Mouse (Mus musculus): Measurements from ENCODE around the gene Rps21. TPM values are rescaled to one million over a fixed set of nuclear protein-coding genes. Genes with fewer than 3 reads are reported as not detected.

The Rps21 gene
- polyA plus RNA-seq (2014; fragmentation: Nextera tagmentation; extraction: Ambion mirVana), result 372 and 509 TPM in 2 replicates

GRCm38 (mm10) chr2:180257001-180257521 lies at the start of gene Rps21:
Rps21 (plus strand) TSS chr2:180257377.
- peaks cover 14% of the 10 kb centered on the region for H3K4me1 ChIP-seq (replicated peaks; ENCODE audit: control insufficient read depth, insufficient read depth, low read length)
- peak within 1 kb of the TSS; percentile 88 for H3K27ac ChIP-seq
- peak within 1 kb of the TSS; percentile 84 for H3K9ac ChIP-seq
- WGBS, result under 1% methylated on average over 34 of the region's 38 CpGs
- peak; percentile 97 for ATAC-seq (ENCODE audit: low FRiP score)
- DNase-seq (ENCODE audit: low spot score), result peak; percentile 100
- peak within 1 kb of the TSS; percentile 74 for H3K4me3 ChIP-seq (replicated peaks; ENCODE audit: low read length)
- no peaks in the 10 kb centered on the region for H3K9me3 ChIP-seq (ENCODE audit: control insufficient read depth, low read length)
- peak within 1 kb of the TSS; percentile 87 for H3K4me2 ChIP-seq (replicated peaks)
- peaks cover 41% of the 10 kb centered on the region for H3K36me3 ChIP-seq (replicated peaks; ENCODE audit: control insufficient read depth, insufficient read depth)
- H3K27me3 ChIP-seq (ENCODE audit: control insufficient read depth, insufficient read depth, low read length), result no peaks in the 10 kb centered on the region

- Histone ChIP-seq H3K9me3 (ENCODE audit: control insufficient read depth, low read length) (no peaks in the 10 kb centered on the region), H3K4me2 (replicated peaks) (no peak overlapping the region), H3K27ac (no peak overlapping the region), H3K36me3 (replicated peaks; ENCODE audit: control insufficient read depth, insufficient read depth) (no peaks in the 10 kb centered on the region), H3K27me3 (ENCODE audit: control insufficient read depth, insufficient read depth, low read length) (no peaks in the 10 kb centered on the region), H3K9ac (no peak overlapping the region), H3K4me1 (replicated peaks; ENCODE audit: control insufficient read depth, insufficient read depth, low read length) (peaks cover 18% of the 10 kb centered on the region; the same call in 1 of the 2 replicates), H3K4me3 (replicated peaks; ENCODE audit: low read length) (no peak overlapping the region)
- no peak for ATAC-seq (ENCODE audit: low FRiP score)
- WGBS, result 65% methylated on average over 7 of the region's 7 CpGs
- no peak for DNase-seq (ENCODE audit: low spot score)
Measured at GRCm38 (mm10) chr2:180207840-180208239, 49.3 kb upstream of the Rps21 start.

DNA sequence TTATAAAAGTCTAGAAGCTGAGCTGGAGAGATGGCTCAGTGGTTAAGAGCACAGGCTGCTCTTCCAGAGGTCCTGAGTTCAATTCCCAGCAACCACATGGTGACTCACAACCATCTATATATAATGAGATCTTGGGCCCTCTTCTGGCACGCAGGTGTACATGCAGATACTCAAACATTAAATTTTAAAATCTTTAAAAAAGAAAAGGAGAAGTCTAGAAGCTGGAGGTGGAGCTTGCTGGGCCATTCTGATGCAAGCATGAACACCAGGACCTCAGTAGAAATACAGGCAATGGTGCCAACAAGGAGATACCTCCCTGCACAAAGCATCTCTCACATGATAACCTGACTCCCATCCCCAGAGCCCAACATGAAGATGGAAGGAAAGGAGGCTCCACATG lies 48.2 kb upstream of the Rps21 start:
- Histone ChIP-seq H3K36me3 (replicated peaks; ENCODE audit: control insufficient read depth, insufficient read depth) (no peaks in the 10 kb centered on the region), H3K9ac (no peak overlapping the region), H3K27me3 (ENCODE audit: control insufficient read depth, insufficient read depth, low read length) (no peaks in the 10 kb centered on the region), H3K4me1 (replicated peaks; ENCODE audit: control insufficient read depth, insufficient read depth, low read length) (peaks cover 18% of the 10 kb centered on the region; the same call in 1 of the 2 replicates), H3K27ac (no peak overlapping the region), H3K4me3 (replicated peaks; ENCODE audit: low read length) (no peak overlapping the region), H3K4me2 (replicated peaks) (no peak overlapping the region), H3K9me3 (ENCODE audit: control insufficient read depth, low read length) (no peaks in the 10 kb centered on the region)
- DNase-seq (ENCODE audit: low spot score) (no peak), ATAC-seq (ENCODE audit: low FRiP score) (no peak)
- 96% methylated on average over 1 of the region's 1 CpGs for WGBS

DNA sequence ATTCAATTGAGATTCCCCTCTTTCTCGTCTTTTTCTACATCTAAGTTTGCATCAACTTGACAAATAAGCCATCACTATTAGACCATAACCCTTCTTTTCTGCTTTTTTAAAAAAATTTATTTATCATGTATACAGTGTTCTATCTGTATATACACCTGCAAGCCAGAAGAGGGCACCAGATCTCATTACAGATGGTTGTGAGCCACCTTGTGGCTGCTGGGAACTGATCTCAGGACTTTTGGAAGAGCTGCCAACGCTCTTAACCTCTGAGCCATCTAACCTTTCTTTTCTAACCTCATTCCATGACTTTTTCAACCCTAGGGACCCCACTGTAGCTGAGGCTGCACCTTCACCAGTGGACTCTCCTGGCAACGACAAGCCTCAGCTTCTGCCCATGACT lies 44.9 kb upstream of the Rps21 start:
- no peak overlapping the region for H3K4me2 ChIP-seq (replicated peaks)
- H3K27ac ChIP-seq, result no peak overlapping the region
- DNase-seq (ENCODE audit: low spot score), result no peak
- H3K9me3 ChIP-seq (ENCODE audit: control insufficient read depth, low read length), result no peaks in the 10 kb centered on the region
- ATAC-seq (ENCODE audit: low FRiP score), result no peak
- H3K4me1 ChIP-seq (replicated peaks; ENCODE audit: control insufficient read depth, insufficient read depth, low read length), result no peaks in the 10 kb centered on the region; the same call in 1 of the 2 replicates
- H3K27me3 ChIP-seq (ENCODE audit: control insufficient read depth, insufficient read depth, low read length), result no peaks in the 10 kb centered on the region
- H3K9ac ChIP-seq, result no peak overlapping the region
- H3K36me3 ChIP-seq (replicated peaks; ENCODE audit: control insufficient read depth, insufficient read depth), result no peaks in the 10 kb centered on the region
- 94% methylated on average over 3 of the region's 3 CpGs for WGBS
- H3K4me3 ChIP-seq (replicated peaks; ENCODE audit: low read length), result no peak overlapping the region

DNA sequence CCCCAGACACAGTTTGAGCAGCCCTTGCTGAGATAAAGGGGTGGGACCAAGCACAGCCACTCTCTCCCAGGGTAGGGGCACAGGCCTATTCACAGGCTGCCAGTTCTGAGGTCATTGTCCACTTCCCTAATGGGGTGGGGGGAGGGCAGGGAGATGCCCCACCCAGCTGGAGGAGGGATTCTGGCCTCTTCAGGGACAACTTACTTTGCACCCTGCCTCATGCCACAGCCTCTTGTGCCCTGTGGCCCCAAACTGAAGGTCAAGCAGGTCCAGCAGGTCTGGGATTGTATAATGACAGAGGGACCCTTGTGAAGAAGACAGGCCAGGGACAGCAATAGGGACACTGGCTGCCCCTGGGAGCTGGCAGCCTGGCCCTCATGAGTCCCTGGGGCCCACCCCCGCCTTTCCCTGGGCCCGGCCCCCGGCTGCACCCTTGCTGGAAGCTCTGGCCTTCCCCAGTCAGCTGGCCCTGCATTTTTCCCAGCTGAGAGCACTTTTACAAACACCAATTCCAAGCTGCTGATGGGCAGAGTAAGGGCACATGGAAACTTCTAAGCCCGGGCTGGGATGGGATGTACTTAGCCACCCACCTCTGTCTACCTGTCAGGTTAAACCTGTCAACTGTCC lies 42.7 kb upstream of the Rps21 start:
- Histone ChIP-seq H3K4me2 (replicated peaks) (no peak overlapping the region), H3K9ac (no peak overlapping the region), H3K4me3 (replicated peaks; ENCODE audit: low read length) (no peak overlapping the region), H3K27me3 (ENCODE audit: control insufficient read depth, insufficient read depth, low read length) (no peaks in the 10 kb centered on the region), H3K4me1 (replicated peaks; ENCODE audit: control insufficient read depth, insufficient read depth, low read length) (no peaks in the 10 kb centered on the region; the same call in 1 of the 2 replicates), H3K9me3 (ENCODE audit: control insufficient read depth, low read length) (no peaks in the 10 kb centered on the region), H3K27ac (no peak overlapping the region), H3K36me3 (replicated peaks; ENCODE audit: control insufficient read depth, insufficient read depth) (no peaks in the 10 kb centered on the region)
- ATAC-seq (ENCODE audit: low FRiP score), result no peak
- no peak for DNase-seq (ENCODE audit: low spot score)
- WGBS, result 83% methylated on average over 4 of the region's 4 CpGs

DNA sequence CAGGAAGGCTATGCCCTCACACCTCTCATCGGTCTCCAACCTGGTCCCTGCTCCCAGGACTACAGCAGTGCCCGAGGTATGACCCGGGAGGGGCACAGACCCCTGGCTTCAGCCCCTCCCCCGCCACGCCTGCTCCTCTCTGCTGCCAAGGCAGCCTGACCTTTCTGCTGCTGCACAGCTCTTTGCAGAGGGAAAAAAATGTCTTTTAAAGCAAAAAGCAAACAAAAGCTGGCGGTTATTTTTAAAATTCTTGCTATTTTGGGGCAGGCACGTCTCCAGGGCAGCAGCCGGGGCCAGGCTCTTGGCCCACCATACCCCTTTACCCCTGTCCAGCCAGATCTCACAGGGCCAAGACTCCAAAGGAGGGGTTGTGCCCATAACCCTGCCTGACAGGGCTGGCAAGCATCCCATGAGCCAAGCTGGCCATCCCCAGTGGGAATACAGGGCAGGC lies 42.1 kb upstream of the Rps21 start:
- Histone ChIP-seq H3K27ac (no peak overlapping the region), H3K36me3 (replicated peaks; ENCODE audit: control insufficient read depth, insufficient read depth) (no peaks in the 10 kb centered on the region), H3K4me3 (replicated peaks; ENCODE audit: low read length) (no peak overlapping the region), H3K9me3 (ENCODE audit: control insufficient read depth, low read length) (no peaks in the 10 kb centered on the region), H3K27me3 (ENCODE audit: control insufficient read depth, insufficient read depth, low read length) (no peaks in the 10 kb centered on the region), H3K4me1 (replicated peaks; ENCODE audit: control insufficient read depth, insufficient read depth, low read length) (no peaks in the 10 kb centered on the region; the same call in 1 of the 2 replicates), H3K9ac (no peak overlapping the region), H3K4me2 (replicated peaks) (no peak overlapping the region)
- no peak for ATAC-seq (ENCODE audit: low FRiP score)
- WGBS, result 74% methylated on average over 8 of the region's 8 CpGs
- DNase-seq (ENCODE audit: low spot score), result no peak

- H3K36me3 ChIP-seq (replicated peaks; ENCODE audit: control insufficient read depth, insufficient read depth), result no peaks in the 10 kb centered on the region
- no peak overlapping the region for H3K9ac ChIP-seq
- no peaks in the 10 kb centered on the region for H3K27me3 ChIP-seq (ENCODE audit: control insufficient read depth, insufficient read depth, low read length)
- no peaks in the 10 kb centered on the region for H3K9me3 ChIP-seq (ENCODE audit: control insufficient read depth, low read length)
- DNase-seq (ENCODE audit: low spot score) (no peak), ATAC-seq (ENCODE audit: low FRiP score) (no peak)
- H3K4me2 ChIP-seq (replicated peaks), result no peak overlapping the region
- H3K4me3 ChIP-seq (replicated peaks; ENCODE audit: low read length), result no peak overlapping the region
- H3K27ac ChIP-seq, result no peak overlapping the region
- WGBS, result 83% methylated on average over 6 of the region's 6 CpGs
- no peaks in the 10 kb centered on the region; the same call in 1 of the 2 replicates for H3K4me1 ChIP-seq (replicated peaks; ENCODE audit: control insufficient read depth, insufficient read depth, low read length)
Measured at GRCm38 (mm10) chr2:180215951-180216350, 41.2 kb upstream of the Rps21 start.

DNA sequence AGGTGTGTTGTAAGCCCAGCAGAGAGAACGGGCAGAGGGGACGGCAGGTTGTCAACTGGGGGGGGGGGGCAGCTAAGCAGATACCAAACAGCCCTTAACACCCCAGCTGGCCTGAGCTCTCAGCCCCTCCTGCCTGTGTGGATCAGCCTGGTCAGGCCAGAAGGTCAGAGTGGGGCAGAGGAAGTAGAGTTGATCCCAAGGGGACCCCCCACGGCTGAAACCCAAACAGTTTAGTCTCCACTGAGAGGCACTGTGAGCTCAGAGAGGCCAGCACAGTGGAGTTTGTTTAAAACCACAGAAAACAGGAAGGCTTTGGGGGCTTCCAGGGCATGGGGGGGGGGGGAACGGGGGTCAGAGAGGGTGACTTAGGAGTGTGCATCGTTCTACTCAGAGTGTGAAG lies 40.3 kb upstream of the Rps21 start:
- Histone ChIP-seq H3K4me1 (replicated peaks; ENCODE audit: control insufficient read depth, insufficient read depth, low read length) (no peaks in the 10 kb centered on the region; the same call in 1 of the 2 replicates), H3K27me3 (ENCODE audit: control insufficient read depth, insufficient read depth, low read length) (no peaks in the 10 kb centered on the region), H3K9me3 (ENCODE audit: control insufficient read depth, low read length) (no peaks in the 10 kb centered on the region), H3K27ac (no peak overlapping the region), H3K36me3 (replicated peaks; ENCODE audit: control insufficient read depth, insufficient read depth) (no peaks in the 10 kb centered on the region), H3K4me2 (replicated peaks) (no peak overlapping the region), H3K9ac (no peak overlapping the region), H3K4me3 (replicated peaks; ENCODE audit: low read length) (no peak overlapping the region)
- DNase-seq (ENCODE audit: low spot score), result no peak
- WGBS, result 70% methylated on average over 5 of the region's 5 CpGs
- ATAC-seq (ENCODE audit: low FRiP score), result no peak

- H3K9ac ChIP-seq, result no peak overlapping the region
- no peak overlapping the region for H3K27ac ChIP-seq
- no peak for DNase-seq (ENCODE audit: low spot score)
- no peaks in the 10 kb centered on the region for H3K27me3 ChIP-seq (ENCODE audit: control insufficient read depth, insufficient read depth, low read length)
- H3K9me3 ChIP-seq (ENCODE audit: control insufficient read depth, low read length), result no peaks in the 10 kb centered on the region
- no peak overlapping the region for H3K4me3 ChIP-seq (replicated peaks; ENCODE audit: low read length)
- H3K4me2 ChIP-seq (replicated peaks), result no peak overlapping the region
- no peaks in the 10 kb centered on the region; the same call in 1 of the 2 replicates for H3K4me1 ChIP-seq (replicated peaks; ENCODE audit: control insufficient read depth, insufficient read depth, low read length)
- WGBS, result 94% methylated on average over 8 of the region's 8 CpGs
- no peak for ATAC-seq (ENCODE audit: low FRiP score)
- no peaks in the 10 kb centered on the region for H3K36me3 ChIP-seq (replicated peaks; ENCODE audit: control insufficient read depth, insufficient read depth)
Measured at GRCm38 (mm10) chr2:180217587-180217986, 39.6 kb upstream of the Rps21 start.
